Mouse (Mus musculus) spleen, adult 2 months (tissue): ENCODE measurements around the gene Gm11595.
"Not testable (repeated sequence)": the region's sequence is repeated elsewhere in the genome, so short reads cannot be mapped to it uniquely, and the experiment has no call there.

ENCODE experiments used
- CTCF ChIP-seq: fragments of 200-500 bp; IDR thresholded peaks from 2 replicates; pipeline ENCODE4 v1.5.1; 2011; ENCODE audit warnings: mild to moderate bottlenecking, inconsistent platforms; ENCODE audit not compliant: insufficient read depth, insufficient read length, insufficient replicate concordance; ENCODE audit errors: extremely low read depth
- POLR2A ChIP-seq: fragments of 200-500 bp; IDR thresholded peaks from 2 replicates; pipeline ENCODE4 v1.6.1; 2011; ENCODE audit warnings: low read depth, low read length, inconsistent platforms

GRCm38 (mm10) chr11:99809792-99810191 lies 37.1 kb upstream of the Gm11595 start, which contains the start of gene Krtap4-13:
- TF ChIP-seq CTCF, POLR2A: not testable (repeated sequence)
